Mouse (Mus musculus): ENCODE data around the gene Oit3. TPM values are rescaled to one million over a fixed set of nuclear protein-coding genes. Genes with fewer than 3 reads are reported as not detected.

The Oit3 gene
- polyA plus RNA-seq (2012; ENCODE audit: low replicate concordance): 0.17 and 0.64 TPM in 2 replicates

DNA sequence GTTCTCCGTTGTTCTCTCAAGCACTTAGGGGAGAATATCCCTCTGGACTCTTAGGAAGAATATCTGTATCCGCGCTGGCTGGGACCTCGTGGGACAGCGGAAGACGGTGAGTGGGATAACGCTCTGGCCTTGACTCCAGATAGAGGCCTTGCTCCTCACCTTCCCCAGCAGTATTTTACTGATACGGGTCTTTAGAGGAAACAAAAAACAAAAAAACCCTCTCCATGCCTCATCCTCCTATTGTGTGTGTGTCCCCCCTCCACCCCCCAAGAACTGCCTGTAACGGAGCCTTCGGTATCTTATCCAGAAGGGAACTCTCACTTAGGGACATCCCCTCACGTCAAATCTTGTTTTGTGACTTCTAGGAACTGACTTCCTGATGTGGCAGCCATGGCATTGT lies at the start of gene Oit3:
TSS of gene Oit3 (minus strand) at position 44 of the 400 bp plus-strand sequence.

DNA sequence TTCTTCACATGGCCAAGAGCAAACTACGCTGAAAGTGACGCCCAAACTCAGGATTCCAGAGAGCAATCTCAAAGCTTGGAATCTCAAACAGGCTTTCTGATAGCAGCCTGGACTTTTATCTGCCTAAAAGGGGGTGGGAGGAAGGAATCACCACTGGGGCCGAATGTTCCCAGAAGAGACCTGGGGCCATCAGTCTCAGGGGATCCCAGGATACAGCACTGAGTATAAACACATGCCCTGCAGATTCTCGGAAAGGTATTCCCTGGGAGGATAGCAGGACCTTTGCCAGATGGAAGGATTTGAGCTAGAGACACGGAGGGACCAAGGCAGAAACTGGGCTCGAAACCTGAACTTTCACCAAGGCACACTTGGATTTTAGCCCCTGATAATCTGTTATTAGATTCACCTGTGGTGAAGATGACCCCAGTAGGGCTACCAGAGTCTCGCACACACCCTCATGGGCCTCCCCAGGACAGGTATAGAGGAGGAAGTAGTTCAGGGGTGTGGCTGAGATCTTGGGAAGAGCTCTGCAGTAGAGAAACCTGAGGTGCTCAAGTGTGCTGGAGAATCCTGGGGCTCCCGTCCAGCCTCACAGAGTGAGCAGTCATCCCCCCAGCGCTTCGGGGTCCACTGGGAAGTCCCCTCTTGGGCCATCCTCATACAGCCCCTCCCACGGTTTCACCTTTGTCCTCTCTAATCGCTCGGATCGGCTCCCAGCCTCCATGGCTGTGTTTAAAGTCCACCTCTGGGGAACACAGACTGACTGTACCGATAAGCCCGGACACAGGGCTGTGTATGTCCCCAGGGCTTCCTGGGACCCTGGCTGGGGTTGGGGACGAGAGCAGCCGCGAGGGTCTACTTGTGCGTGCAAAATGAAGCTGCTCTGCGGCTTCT lies 38.4 kb downstream of the Oit3 start, which contains the start of gene Pla2g12b:
TSS of gene Pla2g12b (plus strand) at position 762 of the 894 bp plus-strand sequence.

DNA sequence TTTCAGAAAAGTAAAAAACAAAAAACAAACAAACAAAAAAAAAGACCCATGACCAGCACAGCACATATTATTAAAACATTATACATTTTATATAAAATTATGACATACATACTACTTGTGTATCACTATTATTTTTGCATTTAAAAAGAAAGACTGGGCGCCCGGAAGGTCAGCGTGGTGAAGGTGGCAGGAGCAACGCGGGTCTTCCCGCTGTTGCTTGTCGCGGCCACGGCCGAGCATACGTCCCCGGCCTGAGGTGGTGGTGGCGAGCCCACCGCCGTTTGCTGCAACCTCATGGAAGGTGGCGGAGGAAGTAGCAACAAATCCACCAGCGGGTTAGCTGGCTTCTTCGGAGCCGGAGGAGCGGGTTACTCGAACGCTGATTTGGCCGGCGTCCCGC lies 46.1 kb downstream of the Oit3 start, which contains the start of gene Gm10273:
TSS of gene Gm10273 (plus strand) at position 172 of the 400 bp plus-strand sequence.

Other genes starting within 250 kb of the Oit3 start
- 0.94 and 1.1 TPM in 2 replicates for gene Sept10, start 219.9 kb downstream of the Oit3 start, polyA plus RNA-seq (2012; ENCODE audit: low replicate concordance)
- 4.1 and 11.3 TPM in 2 replicates for gene Sowahc, start 219.8 kb downstream of the Oit3 start, polyA plus RNA-seq (2012; ENCODE audit: low replicate concordance)
- 5.4 and 5.5 TPM in 2 replicates for gene P4ha1, start 118.5 kb downstream of the Oit3 start, polyA plus RNA-seq (2012; ENCODE audit: low replicate concordance)
- 0.17 and 0.42 TPM in 2 replicates for gene Gm10273, start 46.1 kb downstream of the Oit3 start, polyA plus RNA-seq (2012; ENCODE audit: low replicate concordance)
- gene Pla2g12b, start 38.1 kb downstream of the Oit3 start, polyA plus RNA-seq (2012; ENCODE audit: low replicate concordance): not detected in 2 replicates
- not detected in 2 replicates for gene Gm10322, start 174.3 kb upstream of the Oit3 start, polyA plus RNA-seq (2012; ENCODE audit: low replicate concordance)
- 6.1 and 8.1 TPM in 2 replicates for gene Mcu, start 174.9 kb upstream of the Oit3 start, polyA plus RNA-seq (2012; ENCODE audit: low replicate concordance)

All from hematopoietic multipotent progenitor cell, adult 10-12 weeks (in vitro differentiated cells).